Mouse (Mus musculus): ENCODE data around the gene Eogt.

- TF ChIP-seq CTCF (IDR thresholded peaks at IDR 0.05; ENCODE audit: extremely low read depth, insufficient read length, insufficient replicate concordance, low read depth, low read length) (no peak), POLR2A (IDR thresholded peaks at IDR 0.05; ENCODE audit: low read depth, low read length) (no peak)
Measured at GRCm38 (mm10) chr6:97116896-97117295, 32.1 kb downstream of the Eogt start.
